Mouse (Mus musculus) heart, adult 2 months (tissue): ENCODE data around the gene Dclre1c.
A peak's percentile ranks its signal among the peaks of the same experiment; 100 is the strongest.

Experiments used
- CTCF ChIP-seq: fragments of 200-600 bp; IDR thresholded peaks from 2 replicates; pipeline ENCODE4 v1.8.1; 2022; ENCODE audit warnings: antibody characterized with exemption, mild to moderate bottlenecking, moderate library complexity
- POLR2A ChIP-seq: fragments of 200-500 bp; IDR thresholded peaks from 2 replicates; pipeline ENCODE4 v1.6.1; 2011; ENCODE audit warnings: mild to moderate bottlenecking, low read depth, low read length, control low read depth; ENCODE audit not compliant: insufficient read depth

DNA sequence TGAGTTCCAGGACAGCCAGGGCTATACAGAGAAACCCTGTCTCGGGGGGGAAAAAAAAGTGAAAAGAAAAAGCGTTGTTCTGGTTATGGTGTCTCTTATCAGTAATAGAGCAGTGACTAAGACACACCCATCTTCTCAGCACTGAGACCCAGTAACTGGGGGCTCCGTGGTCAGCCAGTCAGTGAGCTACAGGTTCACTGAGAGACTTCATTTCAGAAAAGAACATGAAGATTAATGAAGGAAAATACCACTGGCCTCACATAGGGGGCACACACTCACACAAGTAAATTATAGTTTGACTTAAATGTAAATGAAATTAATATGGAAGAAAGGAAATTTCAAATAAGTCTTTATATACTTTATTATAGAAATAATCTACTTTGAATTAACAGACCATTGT is 56.3 kb downstream of the Dclre1c start:
- TF ChIP-seq POLR2A (no peak), CTCF (0 out of 2 replicates have a peak, but pooled peaks have one; percentile 18)
